Mouse (Mus musculus): ENCODE data around the gene Surf1. TPM values are rescaled to one million over a fixed set of nuclear protein-coding genes. Genes with fewer than 3 reads are reported as not detected.

Surf1 gene
- polyA plus RNA-seq (2015; fragmentation: Nextera tagmentation; extraction: Ambion mirVana), result 58.4 and 60.4 TPM in 2 replicates

DNA sequence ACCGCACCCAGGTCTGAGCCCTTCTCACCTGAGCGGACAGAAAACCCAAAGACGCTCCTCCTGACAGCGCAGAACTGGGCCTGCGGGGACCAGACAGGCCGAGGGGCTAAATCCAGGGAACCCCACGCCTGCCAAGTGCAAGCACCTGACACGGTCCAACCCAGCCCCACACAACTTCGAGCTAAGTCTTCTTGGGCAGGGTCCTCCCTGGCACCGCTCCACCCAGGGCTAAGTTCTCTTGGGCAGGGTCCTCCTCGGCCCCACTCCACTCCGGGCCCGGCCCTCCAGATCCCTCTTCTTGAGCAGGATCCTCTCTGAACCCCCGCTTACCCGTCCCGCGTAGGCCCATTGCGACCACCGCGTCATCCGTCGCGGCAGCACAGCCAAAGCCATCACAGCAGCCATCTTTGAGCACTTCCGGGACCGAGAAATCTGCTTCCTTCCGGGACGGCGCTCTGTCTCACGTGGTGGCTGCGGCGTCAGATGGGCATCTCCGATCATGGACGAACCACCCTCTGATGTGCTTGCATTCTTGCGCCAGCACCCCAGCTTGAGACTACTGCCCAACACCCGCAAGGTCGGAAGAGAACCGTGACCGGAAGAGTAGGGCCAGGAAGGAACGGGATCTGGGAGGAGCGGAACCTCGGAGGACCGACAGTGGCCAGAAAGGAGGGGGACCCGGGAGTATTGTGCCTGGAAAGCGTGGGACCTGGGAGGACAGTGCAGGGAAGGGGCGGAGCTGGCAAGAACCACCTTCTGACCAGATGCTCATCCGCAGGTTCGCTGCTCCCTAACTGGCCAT is at the start of gene Surf1, which contains the start of gene Surf2:
Gene Surf1, minus strand, starts transcription at position 604 of the 802 bp plus-strand sequence.
Gene Surf2, plus strand, starts transcription at position 441 of the 802 bp plus-strand sequence.
- Histone ChIP-seq H3K9me3 (replicated peaks) (no peaks in the 10 kb centered on the region), H3K27ac (replicated peaks) (peak within 1 kb of the TSS; percentile 73), H3K4me2 (replicated peaks) (peak within 1 kb of the TSS; percentile 96), H3K9ac (peak within 1 kb of the TSS; percentile 74), H3K4me1 (peaks cover 52% of the 10 kb centered on the region), H3K4me3 (replicated peaks) (peak within 1 kb of the TSS; percentile 75), H3K27me3 (no peaks in the 10 kb centered on the region), H3K36me3 (peaks cover 56% of the 10 kb centered on the region)
- WGBS, result 1% methylated on average over 47 of the region's 47 CpGs
- peak; percentile 56 for ATAC-seq (ENCODE audit: insufficient number of reproducible peaks, low FRiP score, low TSS enrichment, low read depth)

DNA sequence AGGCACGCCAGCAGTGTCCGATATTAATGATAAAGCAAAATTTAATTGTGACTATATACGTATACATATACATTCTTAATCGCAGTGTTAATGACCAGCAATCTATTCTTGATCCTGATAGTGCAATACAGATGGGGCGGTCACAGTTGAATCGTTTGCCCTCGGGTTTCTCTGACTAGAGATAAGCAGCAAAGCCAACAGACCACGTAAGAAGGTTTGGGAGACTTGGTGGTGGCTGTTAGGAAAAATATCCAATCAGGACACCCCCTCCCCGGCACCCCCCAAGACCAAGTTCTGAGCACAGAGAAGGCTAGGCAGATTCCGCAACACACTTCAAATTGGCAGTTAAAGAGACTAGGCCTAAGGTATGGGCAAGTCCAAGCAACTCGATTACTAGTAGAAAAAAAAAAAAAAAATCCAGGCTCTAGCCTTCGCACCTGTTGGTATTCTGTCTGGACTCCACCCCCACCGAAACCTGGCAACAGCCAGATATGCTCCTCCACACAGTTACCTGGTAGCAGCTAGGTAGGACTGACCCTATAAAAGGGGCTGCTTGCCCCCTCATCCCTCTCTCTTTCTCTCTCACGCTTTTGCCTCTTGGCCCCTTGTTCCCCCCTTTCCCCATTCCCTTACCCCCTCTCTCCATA is 48.5 kb upstream of the Surf1 start:
- WGBS, result 12% methylated on average over 14 of the region's 14 CpGs
- Histone ChIP-seq H3K4me2 (replicated peaks) (peak overlapping the region; percentile 73), H3K4me3 (replicated peaks) (peak overlapping the region; percentile 83), H3K9ac (peak overlapping the region; percentile 82), H3K9me3 (replicated peaks) (no peaks in the 10 kb centered on the region), H3K4me1 (peaks cover 27% of the 10 kb centered on the region), H3K27me3 (no peaks in the 10 kb centered on the region), H3K27ac (replicated peaks) (peak overlapping the region; percentile 99), H3K36me3 (peaks cover 23% of the 10 kb centered on the region)
- no peak for ATAC-seq (ENCODE audit: insufficient number of reproducible peaks, low FRiP score, low TSS enrichment, low read depth)

DNA sequence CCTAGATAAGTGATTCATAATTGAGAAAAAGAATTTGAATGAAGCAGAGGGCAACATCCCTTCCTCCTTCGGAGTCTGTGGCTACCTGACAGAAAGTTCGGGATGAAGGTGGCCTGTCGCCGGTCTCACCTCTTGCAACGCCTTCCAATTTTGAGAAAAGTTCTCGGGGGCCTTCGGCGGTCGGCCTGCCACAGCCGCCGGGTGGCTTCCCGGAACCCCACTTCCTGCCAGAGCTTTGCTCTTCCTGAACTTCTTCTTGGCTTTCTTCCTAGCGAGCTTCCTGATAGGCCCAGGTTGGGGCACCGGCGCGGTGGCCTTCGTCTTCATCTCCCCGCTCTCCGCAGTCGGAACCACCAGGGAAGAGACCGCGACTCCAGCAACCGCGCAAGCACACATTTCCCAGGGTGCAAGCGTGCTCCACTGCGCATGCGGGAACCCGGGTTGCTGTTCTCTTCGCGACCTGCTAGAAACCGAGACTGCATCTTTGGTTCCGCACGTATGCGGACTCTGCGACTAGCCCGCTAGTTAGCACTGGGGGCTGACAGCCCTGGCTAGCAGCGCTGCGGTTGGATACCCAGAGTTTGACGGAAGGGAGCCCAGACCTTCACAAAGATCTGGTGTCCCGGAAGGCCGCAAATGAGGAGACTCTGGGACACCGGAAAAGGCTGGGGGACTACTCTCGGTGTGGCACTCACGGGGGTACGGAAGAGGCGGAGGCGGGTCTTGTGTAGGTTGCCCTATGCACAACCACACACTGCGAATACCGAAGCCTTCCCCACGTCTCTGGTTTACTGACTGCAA is 47.8 kb upstream of the Surf1 start, which contains the start of gene Rexo4:
Gene Rexo4, minus strand, starts transcription at position 464 of the 801 bp plus-strand sequence.
- Histone ChIP-seq H3K4me2 (replicated peaks) (peak within 1 kb of the TSS; percentile 73), H3K4me3 (replicated peaks) (peak within 1 kb of the TSS; percentile 83), H3K27me3 (no peaks in the 10 kb centered on the region), H3K9me3 (replicated peaks) (no peaks in the 10 kb centered on the region), H3K27ac (replicated peaks) (peak within 1 kb of the TSS; percentile 99), H3K4me1 (peaks cover 27% of the 10 kb centered on the region), H3K36me3 (peaks cover 27% of the 10 kb centered on the region), H3K9ac (peak within 1 kb of the TSS; percentile 82)
- peak; percentile 94 for ATAC-seq (ENCODE audit: insufficient number of reproducible peaks, low FRiP score, low TSS enrichment, low read depth)
- WGBS, result under 1% methylated on average over 50 of the region's 50 CpGs

DNA sequence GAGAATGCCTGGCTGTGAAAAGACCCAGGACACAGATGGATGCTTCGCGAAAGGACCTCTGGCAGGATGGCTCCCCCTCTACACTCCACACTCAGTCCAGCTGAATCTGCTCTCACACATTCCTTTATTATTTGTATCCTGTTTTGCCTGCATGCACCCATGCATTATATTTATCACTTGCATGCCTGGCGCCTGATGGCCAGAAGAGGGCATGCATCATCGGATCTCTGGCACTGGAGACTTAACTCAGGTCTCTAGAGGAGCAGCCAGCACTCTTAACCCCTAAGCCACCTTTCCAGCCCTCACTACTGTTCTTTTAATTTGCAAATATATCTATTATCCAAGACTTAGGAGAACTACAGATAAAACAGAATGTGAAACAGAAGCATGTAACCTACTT is 44.4 kb upstream of the Surf1 start:
- 76% methylated on average over 4 of the region's 4 CpGs for WGBS
- H3K4me3 ChIP-seq (replicated peaks), result no peak overlapping the region
- peaks cover 27% of the 10 kb centered on the region for H3K4me1 ChIP-seq
- H3K9ac ChIP-seq, result no peak overlapping the region
- no peaks in the 10 kb centered on the region for H3K27me3 ChIP-seq
- ATAC-seq (ENCODE audit: insufficient number of reproducible peaks, low FRiP score, low TSS enrichment, low read depth), result no peak
- H3K4me2 ChIP-seq (replicated peaks), result no peak overlapping the region
- no peak overlapping the region for H3K27ac ChIP-seq (replicated peaks)
- H3K36me3 ChIP-seq, result peaks cover 58% of the 10 kb centered on the region
- H3K9me3 ChIP-seq (replicated peaks), result no peaks in the 10 kb centered on the region

DNA sequence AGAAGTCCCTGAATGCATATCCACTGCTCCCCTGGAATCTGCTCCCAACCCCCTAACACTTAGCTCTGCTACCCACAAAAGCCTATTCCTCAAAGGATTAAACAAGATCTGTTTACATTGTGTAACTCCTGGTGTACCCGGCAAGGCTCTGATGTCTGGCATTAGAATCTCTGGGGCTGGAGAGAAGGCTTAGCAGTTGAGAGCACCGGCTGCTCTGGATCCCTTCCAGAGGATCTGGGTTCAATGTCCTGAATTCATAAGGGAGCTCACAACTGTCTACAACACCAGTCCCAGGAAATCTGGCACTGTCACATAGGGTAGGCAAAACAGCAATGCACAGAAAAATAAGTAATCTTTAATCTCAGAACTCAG is 41.1 kb upstream of the Surf1 start:
- H3K4me1 ChIP-seq, result peaks cover 13% of the 10 kb centered on the region; the same call in 1 of the 2 replicates
- peaks cover 90% of the 10 kb centered on the region for H3K36me3 ChIP-seq
- WGBS, result 76% methylated on average over 2 of the region's 2 CpGs
- H3K9me3 ChIP-seq (replicated peaks), result no peaks in the 10 kb centered on the region
- no peak overlapping the region for H3K4me2 ChIP-seq (replicated peaks)
- H3K27me3 ChIP-seq, result no peaks in the 10 kb centered on the region
- H3K9ac ChIP-seq, result no peak overlapping the region
- H3K4me3 ChIP-seq (replicated peaks), result no peak overlapping the region
- no peak for ATAC-seq (ENCODE audit: insufficient number of reproducible peaks, low FRiP score, low TSS enrichment, low read depth)
- H3K27ac ChIP-seq (replicated peaks), result no peak overlapping the region

DNA sequence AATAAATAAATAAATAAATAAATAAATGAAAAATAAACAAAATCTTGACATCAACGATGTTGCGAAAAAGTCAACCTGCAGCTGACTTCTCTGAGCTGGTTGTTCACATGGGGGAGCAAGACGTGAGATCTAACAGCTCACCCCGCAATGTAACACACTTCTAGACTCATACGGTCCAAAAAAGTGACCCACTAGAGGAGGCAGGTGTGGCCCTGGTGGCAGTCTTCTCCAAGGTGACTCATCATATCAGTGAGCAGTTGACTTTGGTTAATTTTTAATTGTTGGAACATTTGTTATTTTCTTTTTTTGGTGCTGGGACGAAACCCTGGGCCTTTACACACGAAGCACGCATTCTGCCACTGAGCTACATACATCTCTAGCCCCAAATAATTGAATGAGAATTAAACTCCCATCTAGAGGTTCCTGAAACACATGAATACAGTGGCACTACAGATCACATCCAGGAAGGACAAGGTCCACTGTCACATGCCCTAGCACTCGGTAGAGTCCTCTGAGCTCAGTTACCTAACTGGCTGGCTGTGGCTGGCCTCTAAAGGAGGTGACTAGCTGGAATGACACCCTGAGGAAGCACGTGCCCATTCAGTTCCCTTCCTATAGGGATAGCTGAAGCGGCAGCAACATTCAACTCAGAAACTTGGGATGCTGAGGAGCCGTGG is 40.6 kb upstream of the Surf1 start:
- Histone ChIP-seq H3K4me3 (replicated peaks) (no peak overlapping the region), H3K4me2 (replicated peaks) (no peak overlapping the region), H3K9ac (no peak overlapping the region), H3K36me3 (peaks cover 91% of the 10 kb centered on the region), H3K27ac (replicated peaks) (no peak overlapping the region), H3K27me3 (no peaks in the 10 kb centered on the region), H3K4me1 (peaks cover 8% of the 10 kb centered on the region; the same call in 1 of the 2 replicates), H3K9me3 (replicated peaks) (no peaks in the 10 kb centered on the region)
- no peak for ATAC-seq (ENCODE audit: insufficient number of reproducible peaks, low FRiP score, low TSS enrichment, low read depth)
- WGBS, result 93% methylated on average over 12 of the region's 12 CpGs

DNA sequence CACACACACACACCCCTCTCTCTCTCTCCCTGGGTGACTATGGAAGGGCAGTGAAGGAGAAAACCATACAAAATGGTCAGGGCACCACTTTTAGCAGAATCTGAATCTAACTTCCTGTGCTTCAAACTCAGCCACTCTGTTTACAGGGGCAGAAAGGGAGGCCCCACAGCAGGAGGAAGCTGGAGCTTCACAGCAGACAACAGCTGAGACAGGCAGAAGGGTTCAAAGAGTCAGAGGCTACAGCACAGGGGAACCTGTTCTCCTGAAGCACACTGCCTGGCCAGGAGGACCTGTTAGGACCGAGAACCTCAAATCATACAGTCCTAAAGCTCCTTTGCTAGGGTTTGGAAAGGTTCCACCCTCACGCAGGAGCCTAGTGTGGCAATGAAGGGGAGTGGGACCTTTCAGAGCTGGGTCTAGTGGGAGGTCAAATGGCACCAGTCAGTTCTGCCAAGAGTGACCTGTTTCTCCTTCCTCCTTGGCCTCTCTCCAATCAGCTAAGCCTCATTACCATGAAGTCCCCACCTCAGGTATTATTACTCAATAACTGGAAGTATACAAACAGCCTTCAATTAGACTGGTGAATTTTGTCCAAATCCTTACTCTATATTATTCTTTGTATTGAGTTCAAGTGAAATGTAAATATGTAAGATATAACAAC is 38.5 kb upstream of the Surf1 start:
- no peaks in the 10 kb centered on the region for H3K27me3 ChIP-seq

DNA sequence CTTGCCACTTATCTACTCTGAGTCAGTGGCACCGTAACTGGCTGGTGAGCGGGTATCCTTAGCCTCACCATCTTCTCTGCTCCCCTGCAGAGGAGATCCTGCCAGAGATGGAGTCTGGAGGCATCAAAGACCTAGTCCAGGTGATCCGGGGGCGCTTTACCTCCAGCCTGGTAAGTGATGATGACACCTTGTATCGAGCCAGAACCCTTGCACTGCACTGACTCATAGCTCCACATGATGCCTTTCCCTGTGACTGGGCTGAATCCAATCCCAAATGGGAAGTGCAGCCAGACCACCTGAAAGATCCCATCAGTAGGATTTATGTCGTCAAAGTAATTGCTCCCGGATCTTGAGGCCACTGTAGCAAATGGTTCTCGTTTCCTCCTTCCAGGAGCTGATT is 36.5 kb upstream of the Surf1 start:
- WGBS, result 79% methylated on average over 8 of the region's 8 CpGs
- no peaks in the 10 kb centered on the region for H3K4me1 ChIP-seq
- no peak for ATAC-seq (ENCODE audit: insufficient number of reproducible peaks, low FRiP score, low TSS enrichment, low read depth)
- no peaks in the 10 kb centered on the region for H3K9me3 ChIP-seq (replicated peaks)
- no peak overlapping the region for H3K4me3 ChIP-seq (replicated peaks)
- no peak overlapping the region for H3K27ac ChIP-seq (replicated peaks)
- H3K4me2 ChIP-seq (replicated peaks), result no peak overlapping the region
- no peak overlapping the region for H3K9ac ChIP-seq
- peaks cover 78% of the 10 kb centered on the region for H3K36me3 ChIP-seq
- H3K27me3 ChIP-seq, result no peaks in the 10 kb centered on the region

More for the DNA sequence above, 38.5 kb upstream of the Surf1 start:
- 93% methylated on average over 2 of the region's 2 CpGs for WGBS
- H3K27ac ChIP-seq (replicated peaks), result no peak overlapping the region
- H3K9me3 ChIP-seq (replicated peaks), result no peaks in the 10 kb centered on the region
- peaks cover 82% of the 10 kb centered on the region for H3K36me3 ChIP-seq
- no peak for ATAC-seq (ENCODE audit: insufficient number of reproducible peaks, low FRiP score, low TSS enrichment, low read depth)
- H3K4me1 ChIP-seq, result no peaks in the 10 kb centered on the region
- H3K4me3 ChIP-seq (replicated peaks), result no peak overlapping the region
- H3K9ac ChIP-seq, result no peak overlapping the region
- no peak overlapping the region for H3K4me2 ChIP-seq (replicated peaks)

DNA sequence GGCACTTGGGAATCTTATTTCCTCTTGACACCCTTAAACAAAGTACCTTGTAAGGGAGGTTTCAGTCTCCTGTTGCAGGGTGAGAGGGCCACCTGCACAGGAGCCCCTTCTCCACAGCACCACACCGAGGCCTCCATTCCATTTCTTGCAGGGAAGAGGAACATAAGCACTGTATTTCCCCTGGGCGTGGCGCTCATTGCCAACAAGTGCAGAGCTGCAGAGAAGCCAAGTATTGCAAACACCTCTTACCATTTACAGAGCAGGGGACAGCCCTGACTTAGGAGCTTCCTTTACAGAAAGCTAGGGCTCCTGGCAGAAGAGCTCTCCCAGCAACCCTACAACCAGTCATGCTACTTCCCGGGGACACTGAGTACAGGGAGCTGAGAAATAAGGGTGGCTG is 35.9 kb upstream of the Surf1 start:
- H3K9me3 ChIP-seq (replicated peaks), result no peaks in the 10 kb centered on the region
- no peaks in the 10 kb centered on the region for H3K27me3 ChIP-seq
- no peak overlapping the region for H3K9ac ChIP-seq
- no peak for ATAC-seq (ENCODE audit: insufficient number of reproducible peaks, low FRiP score, low TSS enrichment, low read depth)
- H3K27ac ChIP-seq (replicated peaks), result no peak overlapping the region
- 92% methylated on average over 4 of the region's 4 CpGs for WGBS
- no peaks in the 10 kb centered on the region for H3K4me1 ChIP-seq
- H3K36me3 ChIP-seq, result peaks cover 74% of the 10 kb centered on the region
- H3K4me2 ChIP-seq (replicated peaks), result no peak overlapping the region
- H3K4me3 ChIP-seq (replicated peaks), result no peak overlapping the region

DNA sequence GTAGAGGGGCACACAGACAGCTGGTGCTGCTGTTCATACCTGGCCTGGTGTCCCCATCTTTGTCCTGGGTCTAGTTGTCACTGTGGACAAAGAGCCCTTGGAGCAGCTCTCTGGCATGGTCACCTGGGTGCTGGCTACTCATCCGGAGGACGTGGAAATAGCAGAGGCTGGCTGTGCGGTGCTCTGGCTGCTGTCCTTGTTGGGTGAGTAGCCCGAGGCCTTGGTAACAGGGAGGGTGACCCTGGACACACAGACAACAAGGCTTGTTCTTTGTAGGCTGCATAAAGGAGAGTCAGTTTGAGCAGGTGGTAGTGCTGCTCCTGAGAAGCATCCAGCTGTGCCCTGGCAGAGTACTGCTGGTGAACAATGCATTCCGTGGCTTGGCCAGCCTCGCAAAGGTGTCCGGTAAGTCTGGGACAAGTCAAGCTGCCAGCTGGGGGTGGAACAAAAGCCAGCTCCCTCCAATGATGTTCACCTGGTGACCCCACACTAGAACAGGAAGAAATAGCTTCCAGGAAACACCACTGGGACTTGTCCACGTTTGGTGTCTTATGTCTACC is 35.1 kb upstream of the Surf1 start:
- no peak for ATAC-seq (ENCODE audit: insufficient number of reproducible peaks, low FRiP score, low TSS enrichment, low read depth)
- Histone ChIP-seq H3K27ac (replicated peaks) (no peak overlapping the region), H3K4me1 (no peaks in the 10 kb centered on the region), H3K9me3 (replicated peaks) (no peaks in the 10 kb centered on the region), H3K9ac (no peak overlapping the region), H3K36me3 (peaks cover 71% of the 10 kb centered on the region), H3K27me3 (no peaks in the 10 kb centered on the region), H3K4me2 (replicated peaks) (no peak overlapping the region), H3K4me3 (replicated peaks) (no peak overlapping the region)
- 86% methylated on average over 8 of the region's 8 CpGs for WGBS

Data from embryonic facial prominence, embryonic 15.5 days (tissue).